Mouse (Mus musculus) embryonic facial prominence, embryonic 14.5 days (tissue): ENCODE data around the gene Ptpn13. TPM values are rescaled to one million over a fixed set of nuclear protein-coding genes. Genes with fewer than 3 reads are reported as not detected.

ENCODE experiments used
- ATAC-seq: fragments of 200-750 bp; cut with Nextera tagmentation; 2 replicates; pipeline ENCODE4 v1.8.0; 2017; ENCODE audit warnings: low read depth, moderate number of reproducible peaks, moderate TSS enrichment
- DNase-seq: peaks from one replicate; pipeline ENCODE4 v3.0.0-alpha.2; 2015; ENCODE audit warnings: low spot score
- H3K27ac ChIP-seq: fragments of 300-500 bp; sonication (generic); replicated peaks from 2 replicates; pipeline ENCODE4 v1.5.1; 2014; ENCODE audit warnings: low read depth, mild to moderate bottlenecking, low read length, moderate library complexity
- H3K27me3 ChIP-seq: fragments of 300-500 bp; sonication (generic); replicated peaks from 2 replicates; pipeline ENCODE4 v1.6.1; 2014; ENCODE audit warnings: low read length; ENCODE audit not compliant: control insufficient read depth, insufficient read depth
- H3K36me3 ChIP-seq: fragments of 300-500 bp; sonication (generic); 2 replicates; pipeline ENCODE4 v1.6.1; 2014; ENCODE audit warnings: low read length, mixed read lengths; ENCODE audit not compliant: control insufficient read depth, insufficient read depth
- H3K4me1 ChIP-seq: fragments of 300-500 bp; sonication (generic); 2 replicates; pipeline ENCODE4 v1.6.1; 2014; ENCODE audit warnings: antibody characterized with exemption, low read length; ENCODE audit not compliant: control insufficient read depth, insufficient read depth
- H3K4me2 ChIP-seq: fragments of 300-500 bp; sonication (generic); 2 replicates; pipeline ENCODE4 v1.6.1; 2014; ENCODE audit warnings: low read depth, mild to moderate bottlenecking, low read length, moderate library complexity, mixed read lengths
- H3K4me3 ChIP-seq: fragments of 300-500 bp; sonication (generic); 2 replicates; pipeline ENCODE4 v1.5.1; 2014; ENCODE audit warnings: low read depth, mild to moderate bottlenecking, low read length
- H3K9ac ChIP-seq: fragments of 300-500 bp; sonication (generic); 2 replicates; pipeline ENCODE4 v1.6.1; 2014; ENCODE audit warnings: low read depth, mild to moderate bottlenecking, low read length, moderate library complexity, mixed read lengths
- H3K9me3 ChIP-seq: fragments of 300-500 bp; sonication (generic); 2 replicates; pipeline ENCODE4 v1.6.1; 2016; ENCODE audit warnings: low read length; ENCODE audit not compliant: control insufficient read depth
- WGBS: fragments of 180-500 bp; shearing (Covaris S2); extraction: QIAGEN DNeasy Blood & Tissue Kit; methylation state at CpG from one replicate; pipeline ENCODE4 v1.1.7; 2014; 5-methylcytosine and 5-hydroxymethylcytosine counted together
- polyA plus RNA-seq: library from polyadenylated mRNA; unstranded; fragments of >200 nt; fragmentation: Nextera tagmentation; extraction: Ambion mirVana; gene quantifications from 2 replicates; pipeline ENCODE4 v1.2.1, GENCODE M21; 2014

Gene Ptpn13
- polyA plus RNA-seq, 1 experiment from 2014 or later: 16.6 TPM

- Histone ChIP-seq H3K9ac (no peak overlapping the region), H3K27me3 (no peaks in the 10 kb centered on the region), H3K4me1 (peaks cover 3% of the 10 kb centered on the region; the same call in 1 of the 2 replicates), H3K9me3 (no peaks in the 10 kb centered on the region), H3K36me3 (peaks cover 20% of the 10 kb centered on the region), H3K27ac (no peak overlapping the region), H3K4me3 (no peak overlapping the region), H3K4me2 (no peak overlapping the region)
- ATAC-seq (no peak; the same call in 1 of the 2 replicates), DNase-seq (peak; percentile 50)
- WGBS: 63% methylated on average over 6 of the region's 6 CpGs
Measured at GRCm38 (mm10) chr5:103540612-103541011, 115.6 kb downstream of the Ptpn13 start.

GRCm38 (mm10) chr5:103541136-103541535, 116.1 kb downstream of the Ptpn13 start:
- Histone ChIP-seq H3K36me3 (peaks cover 20% of the 10 kb centered on the region), H3K4me2 (no peak overlapping the region), H3K4me1 (peaks cover 3% of the 10 kb centered on the region; the same call in 1 of the 2 replicates), H3K9ac (no peak overlapping the region), H3K4me3 (no peak overlapping the region), H3K27ac (no peak overlapping the region), H3K27me3 (no peaks in the 10 kb centered on the region), H3K9me3 (no peaks in the 10 kb centered on the region)
- 70% methylated on average over 10 of the region's 10 CpGs for WGBS
- peak; percentile 19 for DNase-seq
- no peak for ATAC-seq

DNA sequence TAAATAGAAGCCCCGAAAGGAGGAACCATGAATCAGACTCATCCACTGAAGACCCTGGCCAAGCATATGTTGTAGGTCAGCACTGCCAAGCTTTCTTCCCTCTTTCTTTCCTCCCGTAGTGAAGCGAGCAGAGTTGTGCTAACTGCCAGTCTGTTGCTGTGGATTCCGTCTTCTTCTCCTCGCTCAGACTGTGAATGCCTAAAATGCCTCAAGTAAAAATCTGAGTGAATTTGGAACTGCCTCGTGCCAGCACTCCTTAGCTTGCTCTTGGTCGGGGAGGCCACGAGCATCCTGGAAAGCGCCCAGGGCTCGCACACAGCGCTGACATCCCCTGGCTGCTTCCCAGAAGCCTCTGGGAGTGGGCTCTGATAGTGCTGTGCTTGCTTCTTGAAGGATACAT, 116.5 kb downstream of the Ptpn13 start:
- ATAC-seq (no peak), DNase-seq (peak; percentile 14)
- H3K9me3 ChIP-seq: no peaks in the 10 kb centered on the region
- no peak overlapping the region for H3K27ac ChIP-seq
- H3K36me3 ChIP-seq: peaks cover 20% of the 10 kb centered on the region
- no peak overlapping the region for H3K9ac ChIP-seq
- no peak overlapping the region for H3K4me3 ChIP-seq
- no peak overlapping the region for H3K4me2 ChIP-seq
- peaks cover 3% of the 10 kb centered on the region; the same call in 1 of the 2 replicates for H3K4me1 ChIP-seq
- 79% methylated on average over 11 of the region's 11 CpGs for WGBS
- H3K27me3 ChIP-seq: no peaks in the 10 kb centered on the region

GRCm38 (mm10) chr5:103545381-103546000, 120.5 kb downstream of the Ptpn13 start:
- Histone ChIP-seq H3K4me2 (no peak overlapping the region), H3K4me3 (no peak overlapping the region), H3K36me3 (peaks cover 6% of the 10 kb centered on the region; the same call in 1 of the 2 replicates), H3K27ac (peak overlapping the region; percentile 44; the same call in 1 of the 2 replicates), H3K27me3 (no peaks in the 10 kb centered on the region), H3K9ac (no peak overlapping the region), H3K9me3 (no peaks in the 10 kb centered on the region), H3K4me1 (peaks cover 3% of the 10 kb centered on the region; the same call in 1 of the 2 replicates)
- DNase-seq (peak; percentile 78), ATAC-seq (peak; percentile 41; the same call in 1 of the 2 replicates)
- 66% methylated on average over 20 of the region's 20 CpGs for WGBS

- Histone ChIP-seq H3K36me3 (peaks cover 56% of the 10 kb centered on the region), H3K4me3 (no peak overlapping the region), H3K4me1 (no peaks in the 10 kb centered on the region), H3K9ac (no peak overlapping the region), H3K27me3 (no peaks in the 10 kb centered on the region), H3K4me2 (no peak overlapping the region), H3K9me3 (no peaks in the 10 kb centered on the region), H3K27ac (no peak overlapping the region)
- DNase-seq (no peak), ATAC-seq (no peak)
- 93% methylated on average over 16 of the region's 16 CpGs for WGBS
Measured at GRCm38 (mm10) chr5:103554769-103555168, 129.8 kb downstream of the Ptpn13 start.

- 92% methylated on average over 9 of the region's 9 CpGs for WGBS
- Histone ChIP-seq H3K9ac (no peak overlapping the region), H3K27ac (no peak overlapping the region), H3K36me3 (peaks cover 82% of the 10 kb centered on the region), H3K4me3 (no peak overlapping the region), H3K27me3 (no peaks in the 10 kb centered on the region), H3K9me3 (no peaks in the 10 kb centered on the region), H3K4me1 (no peaks in the 10 kb centered on the region), H3K4me2 (no peak overlapping the region)
- ATAC-seq (no peak), DNase-seq (no peak)
Measured at GRCm38 (mm10) chr5:103560546-103560945, 135.6 kb downstream of the Ptpn13 start.

GRCm38 (mm10) chr5:103568034-103568433, 143.0 kb downstream of the Ptpn13 start:
- DNase-seq (no peak), ATAC-seq (no peak)
- Histone ChIP-seq H3K9me3 (no peaks in the 10 kb centered on the region), H3K4me2 (no peak overlapping the region), H3K27me3 (no peaks in the 10 kb centered on the region), H3K27ac (no peak overlapping the region), H3K4me1 (no peaks in the 10 kb centered on the region), H3K4me3 (no peak overlapping the region), H3K36me3 (peaks cover 45% of the 10 kb centered on the region), H3K9ac (no peak overlapping the region)
- WGBS: 93% methylated on average over 4 of the region's 4 CpGs

DNA sequence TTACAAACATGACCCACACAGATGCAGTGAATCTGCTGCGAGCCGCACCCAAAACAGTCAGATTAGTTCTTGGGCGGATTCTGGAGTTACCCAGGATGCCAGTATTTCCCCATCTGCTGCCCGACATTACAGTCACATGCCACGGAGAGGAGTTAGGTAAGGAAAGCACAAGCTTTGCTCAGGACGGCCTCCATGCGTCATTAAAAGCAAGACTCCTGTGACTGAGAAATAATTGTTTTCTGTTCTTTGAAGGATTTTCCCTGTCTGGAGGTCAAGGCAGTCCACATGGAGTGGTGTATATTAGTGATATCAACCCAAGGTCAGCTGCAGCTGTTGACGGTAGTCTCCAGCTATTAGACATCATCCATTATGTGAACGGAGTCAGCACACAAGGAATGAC, 144.5 kb downstream of the Ptpn13 start:
- Histone ChIP-seq H3K36me3 (peaks cover 32% of the 10 kb centered on the region), H3K27me3 (no peaks in the 10 kb centered on the region), H3K4me2 (no peak overlapping the region), H3K9ac (no peak overlapping the region), H3K4me1 (no peaks in the 10 kb centered on the region), H3K9me3 (no peaks in the 10 kb centered on the region), H3K27ac (no peak overlapping the region), H3K4me3 (no peak overlapping the region)
- DNase-seq (no peak), ATAC-seq (no peak)
- WGBS: 90% methylated on average over 9 of the region's 9 CpGs
